Mouse (Mus musculus) B cell, adult (primary cell): ENCODE results near the gene Prr14. TPM values are rescaled to one million over a fixed set of nuclear protein-coding genes. Genes with fewer than 3 reads are reported as not detected.

Source experiments
- total RNA-seq: library from RNA; stranded (reverse); gene quantifications from 4 replicates; pipeline ENCODE4 v1.2.4, GENCODE M21; 2023; ENCODE audit not compliant: inconsistent age

The Prr14 gene
- total RNA-seq: 134 to 156 TPM (median 146 TPM) in 4 replicates

DNA sequence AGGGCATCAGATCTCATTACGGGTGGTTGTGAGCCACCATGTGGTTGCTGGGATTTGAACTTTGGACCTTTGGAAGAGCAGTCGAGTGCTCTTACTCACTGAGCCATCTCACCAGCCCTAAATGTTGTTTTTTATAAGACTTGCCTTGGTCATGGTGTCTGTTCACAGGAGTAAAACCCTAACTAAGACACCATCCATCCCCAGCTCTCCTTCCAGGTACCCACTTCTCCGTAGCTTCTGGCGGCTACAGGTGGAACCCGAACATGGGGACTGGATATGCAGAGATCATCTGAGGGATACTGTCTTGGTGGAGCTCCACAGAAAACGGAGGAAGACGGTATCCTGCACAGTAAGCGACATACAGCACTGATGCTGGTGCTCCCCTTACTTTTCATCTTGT is at the start of gene Prr14:
Gene Prr14 (plus strand): TSS at position 301 of the 400 bp plus-strand sequence.

GRCm38 (mm10) chr7:127421388-127422191 is 37.8 kb upstream of the Prr14 start, which contains the start of gene Zfp688:
Zfp688 (minus strand) TSS chr7:127422068.

DNA sequence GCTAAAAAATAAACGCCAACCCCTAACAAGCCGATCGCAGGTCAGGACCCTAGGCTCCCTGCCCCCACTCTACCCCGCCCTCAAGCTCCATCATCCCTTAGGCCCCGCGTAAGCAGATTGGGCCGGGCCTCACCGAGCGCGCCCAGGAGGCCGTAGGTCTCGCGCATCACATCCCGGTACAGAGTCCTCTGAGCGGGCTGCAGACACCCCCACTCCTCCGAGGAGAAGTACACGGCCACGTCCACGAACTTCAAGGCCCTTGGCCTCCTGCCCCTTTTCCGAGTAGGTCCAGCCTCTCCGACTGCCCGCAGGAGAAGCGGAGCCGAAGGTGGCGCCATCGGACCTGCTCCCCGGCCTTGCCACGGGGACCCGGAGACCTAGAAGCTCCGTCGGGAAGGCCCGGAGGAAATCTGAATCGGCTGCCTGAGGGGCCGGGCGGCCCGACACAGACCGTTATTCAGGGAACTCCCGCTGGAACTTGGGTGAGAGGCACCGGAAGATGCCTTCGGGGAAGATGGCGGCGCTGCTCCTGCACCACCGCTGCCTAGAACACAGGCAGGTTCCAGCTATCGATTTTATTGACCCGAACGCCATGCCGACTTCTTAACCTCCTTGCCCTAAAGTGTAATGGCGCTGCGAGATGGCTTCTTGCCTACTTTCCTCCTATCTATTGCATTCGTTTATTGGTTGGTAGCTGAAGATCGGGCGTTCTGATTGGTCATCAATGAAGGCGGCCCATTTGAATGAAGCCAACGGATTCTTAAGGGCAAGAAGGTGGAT is 10.7 kb upstream of the Prr14 start, which contains the start of gene Zfp689:
Gene Zfp689 (minus strand): TSS at position 638 of the 780 bp plus-strand sequence.

GRCm38 (mm10) chr7:127478635-127479317 is 19.4 kb downstream of the Prr14 start, which contains the start of gene Fbrs:
Fbrs (plus strand) TSS chr7:127479199.

GRCm38 (mm10) chr7:127511808-127512230 is 52.4 kb downstream of the Prr14 start, which contains the start of gene Srcap:
Srcap (plus strand) TSS chr7:127511983.

GRCm38 (mm10) chr7:127519284-127519683 is 59.9 kb downstream of the Prr14 start, which contains the start of gene Gm42715:
Gm42715 (plus strand) TSS chr7:127519584.

Other genes starting within 250 kb of the Prr14 start
- gene Zfp553, start 226.6 kb upstream of the Prr14 start, total RNA-seq: 9.1 to 13.5 TPM (median 10.3 TPM) in 4 replicates
- gene Sept1, start 226.5 kb upstream of the Prr14 start, total RNA-seq: 393 to 439 TPM (median 415 TPM) in 4 replicates
- gene Zfp771, start 215.3 kb upstream of the Prr14 start, total RNA-seq: 14.8 to 24.2 TPM (median 17.5 TPM) in 4 replicates
- 13.9 to 18.3 TPM (median 14.3 TPM) in 4 replicates for gene Dctpp1, start 198.9 kb upstream of the Prr14 start, total RNA-seq
- gene Sephs2, start 185.6 kb upstream of the Prr14 start, total RNA-seq: 28.1 to 30.4 TPM (median 28.4 TPM) in 4 replicates
- gene Itgal, start 163.4 kb upstream of the Prr14 start, total RNA-seq: 116 to 127 TPM (median 121 TPM) in 4 replicates
- gene Zfp768, start 114.0 kb upstream of the Prr14 start, total RNA-seq: 1.7 to 3.4 TPM (median 2.6 TPM) in 4 replicates
- 11.0 to 14.9 TPM (median 12.9 TPM) in 4 replicates for gene Zfp747, start 83.6 kb upstream of the Prr14 start, total RNA-seq
- 3.5 to 3.9 TPM (median 3.6 TPM) in 4 replicates for gene 9130019O22Rik, start 72.4 kb upstream of the Prr14 start, total RNA-seq
- 5.4 to 8.1 TPM (median 6.8 TPM) in 4 replicates for gene E430018J23Rik, start 66.0 kb upstream of the Prr14 start, total RNA-seq
- 8.6 to 9.8 TPM (median 9.1 TPM) in 4 replicates for gene Zfp764, start 52.8 kb upstream of the Prr14 start, total RNA-seq
- 12.1 to 16.3 TPM (median 13.2 TPM) in 4 replicates for gene Zfp688, start 37.5 kb upstream of the Prr14 start, total RNA-seq
- gene Zfp689, start 10.5 kb upstream of the Prr14 start, total RNA-seq: 5.1 to 6.1 TPM (median 5.8 TPM) in 4 replicates
- gene Fbrs, start 19.6 kb downstream of the Prr14 start, total RNA-seq: 285 to 303 TPM (median 297 TPM) in 4 replicates
- 189 to 213 TPM (median 204 TPM) in 4 replicates for gene Srcap, start 52.4 kb downstream of the Prr14 start, total RNA-seq
- 44.3 to 55.2 TPM (median 53.5 TPM) in 4 replicates for gene Gm42715, start 60.0 kb downstream of the Prr14 start, total RNA-seq
- 2.6 to 2.9 TPM in 2 of 4 replicates, not detected in the others for gene Tmem265, start 101.8 kb downstream of the Prr14 start, total RNA-seq
- 122 to 139 TPM (median 127 TPM) in 4 replicates for gene Phkg2, start 113.7 kb downstream of the Prr14 start, total RNA-seq
- gene Ccdc189, start 129.0 kb downstream of the Prr14 start, total RNA-seq: 0.77 to 2.0 TPM (median 1.4 TPM) in 4 replicates
- 135 to 149 TPM (median 147 TPM) in 4 replicates for gene Rnf40, start 129.2 kb downstream of the Prr14 start, total RNA-seq
- 2.8 to 6.4 TPM (median 3.5 TPM) in 4 replicates for gene Zfp629, start 156.2 kb downstream of the Prr14 start, total RNA-seq
- 43.3 to 65.2 TPM (median 58.3 TPM) in 4 replicates for gene Bcl7c, start 249.3 kb downstream of the Prr14 start, total RNA-seq